Mouse (Mus musculus): ENCODE results near the gene Acsbg1. TPM values are rescaled to one million over a fixed set of nuclear protein-coding genes. Genes with fewer than 3 reads are reported as not detected.
"Not testable (repeated sequence)": the region's sequence is repeated elsewhere in the genome, so short reads cannot be mapped to it uniquely, and the experiment has no call there.

Gene Acsbg1
- polyA plus RNA-seq, 1 experiment = 1.8 TPM

GRCm38 (mm10) chr9:54699087-54699344, 37.3 kb upstream of the Acsbg1 start:
- Histone ChIP-seq H3K27me3 (replicated peaks) (peaks cover 93% of the 10 kb centered on the region), H3K4me3 (replicated peaks) (peak overlapping the region; percentile 91), H3K4me1 (peaks cover 27% of the 10 kb centered on the region), H3K9me3 (peaks cover 20% of the 10 kb centered on the region), H3K36me3 (replicated peaks; ENCODE audit: low read length) (no peaks in the 10 kb centered on the region)
- TF ChIP-seq GATA1 (IDR thresholded peaks at IDR 0.05; ENCODE audit: borderline replicate concordance, low read length) (no peak), FLI1 (IDR thresholded peaks at IDR 0.05; ENCODE audit: low read length) (no peak)

- peaks cover 23% of the 10 kb centered on the region for H3K4me1 ChIP-seq
- TF ChIP-seq GATA1 (IDR thresholded peaks at IDR 0.05; ENCODE audit: borderline replicate concordance, low read length) (no peak), FLI1 (IDR thresholded peaks at IDR 0.05; ENCODE audit: low read length) (no peak)
- no peaks in the 10 kb centered on the region for H3K36me3 ChIP-seq (replicated peaks; ENCODE audit: low read length)
- peaks cover 90% of the 10 kb centered on the region for H3K27me3 ChIP-seq (replicated peaks)
- peak within 1 kb of the TSS; percentile 91 for H3K4me3 ChIP-seq (replicated peaks)
- H3K9me3 ChIP-seq = peaks cover 20% of the 10 kb centered on the region
Observed at GRCm38 (mm10) chr9:54698318-54699086, 36.8 kb upstream of the Acsbg1 start, which contains the start of gene Dnaja4. Gene Dnaja4 (plus strand): TSS chr9:54698873.

- Histone ChIP-seq H3K27me3 (replicated peaks) (peaks cover 62% of the 10 kb centered on the region), H3K4me3 (replicated peaks) (peak overlapping the region; percentile 87)
- not testable (repeated sequence) for H3K4me1 ChIP-seq; H3K36me3 ChIP-seq (replicated peaks; ENCODE audit: low read length); H3K9me3 ChIP-seq
Observed at GRCm38 (mm10) chr9:54691241-54691805, 29.7 kb upstream of the Acsbg1 start.

GRCm38 (mm10) chr9:54690697-54691096, 29.0 kb upstream of the Acsbg1 start:
- H3K27me3 ChIP-seq (replicated peaks) = peaks cover 60% of the 10 kb centered on the region
- H3K4me1 ChIP-seq; H3K4me3 ChIP-seq (replicated peaks); H3K36me3 ChIP-seq (replicated peaks; ENCODE audit: low read length); H3K9me3 ChIP-seq: not testable (repeated sequence)

GRCm38 (mm10) chr9:54689446-54689845, 27.8 kb upstream of the Acsbg1 start:
- peaks cover 58% of the 10 kb centered on the region for H3K27me3 ChIP-seq (replicated peaks)

GRCm38 (mm10) chr9:54687246-54688236, 25.9 kb upstream of the Acsbg1 start:
- TF ChIP-seq FLI1 (IDR thresholded peaks at IDR 0.05; ENCODE audit: low read length) = no peak
- TF ChIP-seq GATA1 (IDR thresholded peaks at IDR 0.05; ENCODE audit: borderline replicate concordance, low read length) = no peak
- H3K9me3 ChIP-seq = no peaks in the 10 kb centered on the region
- H3K4me1 ChIP-seq = peaks cover 17% of the 10 kb centered on the region
- H3K27me3 ChIP-seq (replicated peaks) = peaks cover 54% of the 10 kb centered on the region
- no peaks in the 10 kb centered on the region for H3K36me3 ChIP-seq (replicated peaks; ENCODE audit: low read length)
- H3K4me3 ChIP-seq (replicated peaks) = no peak overlapping the region

More at GRCm38 (mm10) chr9:54689446-54689845, 27.8 kb upstream of the Acsbg1 start:
- H3K4me1 ChIP-seq = peaks cover 9% of the 10 kb centered on the region
- H3K9me3 ChIP-seq = no peaks in the 10 kb centered on the region
- H3K36me3 ChIP-seq (replicated peaks; ENCODE audit: low read length) = no peaks in the 10 kb centered on the region
- TF ChIP-seq GATA1 (IDR thresholded peaks at IDR 0.05; ENCODE audit: borderline replicate concordance, low read length) (no peak), FLI1 (IDR thresholded peaks at IDR 0.05; ENCODE audit: low read length) (no peak)
- no peak overlapping the region for H3K4me3 ChIP-seq (replicated peaks)

- H3K27me3 ChIP-seq (replicated peaks) = peaks cover 48% of the 10 kb centered on the region
- H3K4me3 ChIP-seq (replicated peaks) = no peak overlapping the region
- TF ChIP-seq GATA1 (IDR thresholded peaks at IDR 0.05; ENCODE audit: borderline replicate concordance, low read length) = no peak
- no peak for TF ChIP-seq FLI1 (IDR thresholded peaks at IDR 0.05; ENCODE audit: low read length)
- no peaks in the 10 kb centered on the region for H3K36me3 ChIP-seq (replicated peaks; ENCODE audit: low read length)
- H3K4me1 ChIP-seq = peaks cover 24% of the 10 kb centered on the region
- H3K9me3 ChIP-seq = no peaks in the 10 kb centered on the region
Observed at GRCm38 (mm10) chr9:54683814-54684605, 22.3 kb upstream of the Acsbg1 start.

GRCm38 (mm10) chr9:54682846-54683245, 21.2 kb upstream of the Acsbg1 start:
- Histone ChIP-seq H3K9me3 (no peaks in the 10 kb centered on the region), H3K27me3 (replicated peaks) (peaks cover 48% of the 10 kb centered on the region), H3K36me3 (replicated peaks; ENCODE audit: low read length) (no peaks in the 10 kb centered on the region), H3K4me3 (replicated peaks) (peak overlapping the region; percentile 53), H3K4me1 (peaks cover 24% of the 10 kb centered on the region)
- TF ChIP-seq FLI1 (IDR thresholded peaks at IDR 0.05; ENCODE audit: low read length) (no peak), GATA1 (IDR thresholded peaks at IDR 0.05; ENCODE audit: borderline replicate concordance, low read length) (no peak)

GRCm38 (mm10) chr9:54676531-54676986, 14.9 kb upstream of the Acsbg1 start:
- H3K36me3 ChIP-seq (replicated peaks; ENCODE audit: low read length) = no peaks in the 10 kb centered on the region
- TF ChIP-seq GATA1 (IDR thresholded peaks at IDR 0.05; ENCODE audit: borderline replicate concordance, low read length) = no peak
- no peak for TF ChIP-seq FLI1 (IDR thresholded peaks at IDR 0.05; ENCODE audit: low read length)
- H3K4me3 ChIP-seq (replicated peaks) = peak overlapping the region; percentile 89
- H3K27me3 ChIP-seq (replicated peaks) = peaks cover 40% of the 10 kb centered on the region
- peaks cover 24% of the 10 kb centered on the region for H3K4me1 ChIP-seq
- no peaks in the 10 kb centered on the region for H3K9me3 ChIP-seq

All from megakaryocyte, embryonic 14.5 days (primary cell).